Mouse (Mus musculus) bone marrow macrophage, adult 2 months (primary cell): ENCODE measurements around the gene C77080. TPM values are rescaled to one million over a fixed set of nuclear protein-coding genes. Genes with fewer than 3 reads are reported as not detected.
"Not testable (repeated sequence)": the region's sequence is repeated elsewhere in the genome, so short reads cannot be mapped to it uniquely, and the experiment has no call there.

Source experiments
- H3K27ac ChIP-seq: 2 replicates; pipeline ENCODE4 v1.5.1; 2012; ENCODE audit warnings: low read depth, low read length; ENCODE audit not compliant: insufficient read depth
- H3K4me1 ChIP-seq: 2 replicates; pipeline ENCODE4 v1.6.1; 2012; ENCODE audit warnings: low read length; ENCODE audit not compliant: control insufficient read depth, insufficient read depth
- H3K4me3 ChIP-seq: 2 replicates; pipeline ENCODE4 v1.5.1; 2012; ENCODE audit warnings: mild to moderate bottlenecking, low read length, moderate library complexity; ENCODE audit not compliant: insufficient read depth
- CTCF ChIP-seq: IDR thresholded peaks from 2 replicates; pipeline ENCODE4 v1.5.1; 2012; ENCODE audit warnings: low read depth, mild to moderate bottlenecking, low read length, moderate library complexity
- POLR2A ChIP-seq: IDR thresholded peaks from 2 replicates; pipeline ENCODE4 v1.6.1; 2012; ENCODE audit warnings: mild to moderate bottlenecking, low read depth, low read length, borderline replicate concordance
- polyA plus RNA-seq: library from polyadenylated mRNA; stranded (reverse); fragments of >200 nt; gene quantifications from 2 replicates; pipeline ENCODE4 v1.2.4, GENCODE M21; 2012; ENCODE audit not compliant: missing spikeins, insufficient read depth, insufficient read length

Gene C77080
- polyA plus RNA-seq, 1 experiment: 6.3 TPM

- TF ChIP-seq POLR2A: no peak
- TF ChIP-seq CTCF: no peak
- no peak overlapping the region for H3K27ac ChIP-seq
- no peak overlapping the region for H3K4me3 ChIP-seq
- peaks cover 2% of the 10 kb centered on the region for H3K4me1 ChIP-seq
Measured at GRCm38 (mm10) chr4:129221097-129222010, 39.9 kb downstream of the C77080 start.

DNA sequence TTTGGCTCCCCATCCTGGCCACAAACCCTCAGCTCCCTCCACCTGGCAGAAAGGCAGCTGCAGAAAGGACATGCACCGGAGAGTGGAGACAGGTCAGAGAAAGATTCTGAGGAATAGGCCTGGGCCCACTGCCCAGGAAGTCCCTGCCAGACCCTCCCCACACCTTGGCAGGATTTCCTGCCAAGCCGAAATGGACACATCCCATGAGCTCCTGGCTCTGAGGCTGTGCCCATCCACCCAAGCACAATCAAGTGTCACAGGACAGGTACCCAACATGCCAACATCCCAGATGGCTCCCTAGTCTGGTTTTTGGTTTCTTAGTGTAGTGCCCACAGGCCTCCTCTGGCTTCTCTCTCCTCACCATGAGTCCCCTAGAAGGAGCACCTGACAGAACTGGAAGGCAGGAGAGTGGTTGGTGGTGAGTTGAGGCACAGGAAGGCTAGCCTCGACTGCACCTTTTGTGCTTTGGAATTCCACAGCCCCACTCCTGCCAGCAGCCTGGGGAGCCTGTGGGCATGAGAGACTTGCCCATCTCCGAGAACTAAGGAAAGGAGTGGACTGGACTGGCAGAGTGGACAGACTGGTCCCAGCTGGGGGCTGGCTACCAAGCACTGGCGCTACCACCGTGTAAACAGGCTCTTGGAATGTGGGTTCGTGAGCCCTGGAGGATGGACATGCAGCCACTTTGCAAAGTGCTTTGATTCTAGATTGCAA is 40.7 kb downstream of the C77080 start:
- TF ChIP-seq CTCF (no peak), POLR2A (no peak)
- Histone ChIP-seq H3K4me1 (no peaks in the 10 kb centered on the region), H3K4me3 (no peak overlapping the region), H3K27ac (no peak overlapping the region)

GRCm38 (mm10) chr4:129219198-129219597 is 42.0 kb downstream of the C77080 start:
- no peaks in the 10 kb centered on the region for H3K4me1 ChIP-seq
- TF ChIP-seq POLR2A (no peak), CTCF (no peak)
- no peak overlapping the region for H3K27ac ChIP-seq
- no peak overlapping the region for H3K4me3 ChIP-seq

GRCm38 (mm10) chr4:129218569-129219175 is 42.5 kb downstream of the C77080 start:
- Histone ChIP-seq H3K4me3 (no peak overlapping the region), H3K27ac (no peak overlapping the region), H3K4me1 (no peaks in the 10 kb centered on the region)
- TF ChIP-seq POLR2A (no peak), CTCF (no peak)

GRCm38 (mm10) chr4:129212486-129212885 is 48.7 kb downstream of the C77080 start:
- not testable (repeated sequence) for H3K4me3 ChIP-seq, H3K27ac ChIP-seq

GRCm38 (mm10) chr4:129211461-129211860 is 49.7 kb downstream of the C77080 start:
- no peak for TF ChIP-seq POLR2A
- no peak for TF ChIP-seq CTCF

More at GRCm38 (mm10) chr4:129212486-129212885, 48.7 kb downstream of the C77080 start:
- H3K4me1 ChIP-seq: not testable (repeated sequence)

GRCm38 (mm10) chr4:129209504-129209903 is 51.7 kb downstream of the C77080 start:
- no peaks in the 10 kb centered on the region for H3K4me1 ChIP-seq
- no peak overlapping the region for H3K27ac ChIP-seq
- TF ChIP-seq CTCF: peak; percentile 28; the same call in 1 of the 2 replicates
- TF ChIP-seq POLR2A: no peak

More at GRCm38 (mm10) chr4:129211461-129211860, 49.7 kb downstream of the C77080 start:
- no peak overlapping the region for H3K4me3 ChIP-seq
- no peak overlapping the region for H3K27ac ChIP-seq
- H3K4me1 ChIP-seq: no peaks in the 10 kb centered on the region

DNA sequence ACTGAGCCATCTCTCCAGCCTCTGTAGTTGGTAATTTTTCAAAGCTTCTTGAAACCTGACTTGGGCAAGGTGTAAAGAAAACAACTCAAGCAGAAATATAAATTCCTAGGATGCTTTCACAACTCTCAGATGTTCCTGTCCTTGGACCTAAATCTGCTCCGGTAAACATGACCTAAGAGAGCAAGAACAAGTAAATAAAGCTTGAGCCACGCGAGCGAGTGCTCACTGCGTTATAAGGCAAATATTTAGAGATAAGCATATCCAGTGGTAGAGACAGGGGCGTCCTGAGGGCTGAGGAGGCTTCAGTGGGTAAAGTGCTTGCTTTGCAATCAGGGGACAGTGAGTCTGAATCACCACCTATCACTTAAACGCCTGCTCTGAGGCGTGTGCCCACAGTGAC is 54.4 kb downstream of the C77080 start:
- H3K27ac ChIP-seq: no peak overlapping the region
- no peak for TF ChIP-seq CTCF
- no peak for TF ChIP-seq POLR2A
- no peak overlapping the region for H3K4me3 ChIP-seq
- no peaks in the 10 kb centered on the region for H3K4me1 ChIP-seq

More at GRCm38 (mm10) chr4:129209504-129209903, 51.7 kb downstream of the C77080 start:
- H3K4me3 ChIP-seq: no peak overlapping the region

GRCm38 (mm10) chr4:129204655-129205054 is 56.5 kb downstream of the C77080 start:
- Histone ChIP-seq H3K4me1 (no peaks in the 10 kb centered on the region), H3K27ac (no peak overlapping the region), H3K4me3 (no peak overlapping the region)
- TF ChIP-seq POLR2A (no peak), CTCF (no peak)

DNA sequence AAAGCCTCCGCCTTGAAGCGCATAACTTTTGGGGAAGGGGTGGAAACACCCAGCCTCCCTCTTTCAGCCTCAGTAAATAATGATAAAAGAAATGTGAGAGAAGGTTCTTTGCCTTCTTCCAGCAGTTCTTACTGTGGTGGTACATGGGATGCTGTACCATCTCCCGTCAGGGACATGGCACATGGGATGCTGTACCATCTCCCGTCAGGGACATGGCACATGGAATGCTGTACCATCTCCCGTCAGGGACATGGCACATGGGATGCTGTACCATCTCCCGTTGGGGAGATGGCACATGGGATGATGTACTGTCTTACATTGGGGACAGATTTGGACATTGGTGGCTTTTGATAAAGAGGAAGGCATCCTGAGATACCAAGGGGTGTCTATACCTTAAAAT is 63.7 kb downstream of the C77080 start:
- Histone ChIP-seq H3K27ac (no peak overlapping the region), H3K4me1 (no peaks in the 10 kb centered on the region), H3K4me3 (no peak overlapping the region)
- TF ChIP-seq CTCF: no peak
- no peak for TF ChIP-seq POLR2A
